Mouse (Mus musculus): ENCODE data around the gene Rdm1. TPM values are rescaled to one million over a fixed set of nuclear protein-coding genes. Genes with fewer than 3 reads are reported as not detected.

The Rdm1 gene
- total and polyA plus RNA-seq, 3 experiments = 6.5 to 6.8 TPM; not detected in 1

- Histone ChIP-seq H3K9me3 (replicated peaks; ENCODE audit: insufficient read depth, low read length) (no peaks in the 10 kb centered on the region), H3K4me3 (ENCODE audit: control insufficient read depth in 1 of 2, insufficient read depth in 1 of 2, low read depth in 2 of 2, low read length in 2 of 2) (no peak overlapping the region), H3K27me3 (ENCODE audit: control insufficient read depth in 1 of 2, insufficient read depth in 2 of 2, low read length in 2 of 2) (peaks cover 3% of the 10 kb centered on the region in 2 experiments; a peak in 3 of 4 replicates), H3K27ac (ENCODE audit: control insufficient read depth, low read depth, low read length) (no peak overlapping the region), H3K36me3 (ENCODE audit: control insufficient read depth in 1 of 2, insufficient read depth in 2 of 2, low read length in 2 of 2) (peaks cover 0 to 7% of the 10 kb centered on the region in 2 experiments; a peak in 2 of 4 replicates), H3K4me1 (ENCODE audit: control insufficient read depth in 1 of 2, insufficient read depth in 2 of 2, low read length in 2 of 2) (peaks cover 0 to 11% of the 10 kb centered on the region in 2 experiments; a peak in 2 of 4 replicates), H3K9ac (ENCODE audit: control insufficient read depth, low read depth, low read length, poor library complexity, severe bottlenecking) (no peak overlapping the region), H3K79me2 (ENCODE audit: control insufficient read depth, insufficient read depth, low read length, poor library complexity) (no peaks in the 10 kb centered on the region)
- DNase-seq (ENCODE audit: low read depth, low spot score) = no peak
- TF ChIP-seq POLR2A (IDR thresholded peaks at IDR 0.05; ENCODE audit: control insufficient read depth in 1 of 2, insufficient read depth in 1 of 2, low read depth in 1 of 2, low read length in 2 of 2, poor library complexity in 1 of 2) (no peak), SMC3 (IDR thresholded peaks at IDR 0.05; ENCODE audit: low read depth, low read length) (no peak), TAL1 (IDR thresholded peaks at IDR 0.05; ENCODE audit: low read length) (no peak)
These were observed 47.1 kb downstream of the Rdm1 start for GRCm38 (mm10) chr11:101674106-101674505.

- H3K4me1 ChIP-seq (ENCODE audit: control insufficient read depth in 1 of 2, insufficient read depth in 2 of 2, low read length in 2 of 2) = peaks cover 0 to 6% of the 10 kb centered on the region in 2 experiments; a peak in 1 of 4 replicates
- TF ChIP-seq BHLHE40 (IDR thresholded peaks at IDR 0.05; ENCODE audit: borderline replicate concordance, low read depth, low read length) = no peak
- no peak for TF ChIP-seq CHD2 (IDR thresholded peaks at IDR 0.05; ENCODE audit: low read length)
- TF ChIP-seq SMC3 (IDR thresholded peaks at IDR 0.05; ENCODE audit: low read depth, low read length) = no peak
- TF ChIP-seq MEF2A (IDR thresholded peaks at IDR 0.05; ENCODE audit: extremely low read depth, insufficient replicate concordance, low read depth, low read length, poor library complexity, severe bottlenecking) = no peak
- TF ChIP-seq ETS1 (IDR thresholded peaks at IDR 0.05; ENCODE audit: low read depth, low read length) = no peak
- TF ChIP-seq SIN3A (IDR thresholded peaks at IDR 0.05; ENCODE audit: low read length) = no peak
- no peak for TF ChIP-seq POLR2AphosphoS2 (IDR thresholded peaks at IDR 0.05; ENCODE audit: low read length)
- no peak for TF ChIP-seq CHD1 (IDR thresholded peaks at IDR 0.05; ENCODE audit: low read depth, low read length)
- TF ChIP-seq ZKSCAN1 (IDR thresholded peaks at IDR 0.05; ENCODE audit: low read depth, low read length) = no peak
- TF ChIP-seq TAL1 (IDR thresholded peaks at IDR 0.05; ENCODE audit: low read length) = no peak
- TF ChIP-seq RCOR1 (IDR thresholded peaks at IDR 0.05; ENCODE audit: low read depth, low read length) = no peak
- TF ChIP-seq NELFE (IDR thresholded peaks at IDR 0.05; ENCODE audit: low read depth, low read length) = no peak
- TF ChIP-seq RAD21 (IDR thresholded peaks at IDR 0.05; ENCODE audit: low read depth, low read length) = no peak
- no peaks in the 10 kb centered on the region for H3K79me2 ChIP-seq (ENCODE audit: control insufficient read depth, insufficient read depth, low read length, poor library complexity)
- H3K27ac ChIP-seq (ENCODE audit: control insufficient read depth, low read depth, low read length) = no peak overlapping the region
- no peak for DNase-seq (ENCODE audit: low read depth, low spot score)
- H3K9me3 ChIP-seq (replicated peaks; ENCODE audit: insufficient read depth, low read length) = no peaks in the 10 kb centered on the region
- no peak overlapping the region for H3K9ac ChIP-seq (ENCODE audit: control insufficient read depth, low read depth, low read length, poor library complexity, severe bottlenecking)
- peaks cover 3% of the 10 kb centered on the region in 2 experiments; a peak in 3 of 4 replicates for H3K27me3 ChIP-seq (ENCODE audit: control insufficient read depth in 1 of 2, insufficient read depth in 2 of 2, low read length in 2 of 2)
- no peak overlapping the region for H3K4me3 ChIP-seq (ENCODE audit: control insufficient read depth in 1 of 2, insufficient read depth in 1 of 2, low read depth in 2 of 2, low read length in 2 of 2)
- H3K36me3 ChIP-seq (ENCODE audit: control insufficient read depth in 1 of 2, insufficient read depth in 2 of 2, low read length in 2 of 2) = peaks cover 0 to 4% of the 10 kb centered on the region in 2 experiments; a peak in 2 of 4 replicates
These were observed 48.4 kb downstream of the Rdm1 start for GRCm38 (mm10) chr11:101675349-101675748.

DNA sequence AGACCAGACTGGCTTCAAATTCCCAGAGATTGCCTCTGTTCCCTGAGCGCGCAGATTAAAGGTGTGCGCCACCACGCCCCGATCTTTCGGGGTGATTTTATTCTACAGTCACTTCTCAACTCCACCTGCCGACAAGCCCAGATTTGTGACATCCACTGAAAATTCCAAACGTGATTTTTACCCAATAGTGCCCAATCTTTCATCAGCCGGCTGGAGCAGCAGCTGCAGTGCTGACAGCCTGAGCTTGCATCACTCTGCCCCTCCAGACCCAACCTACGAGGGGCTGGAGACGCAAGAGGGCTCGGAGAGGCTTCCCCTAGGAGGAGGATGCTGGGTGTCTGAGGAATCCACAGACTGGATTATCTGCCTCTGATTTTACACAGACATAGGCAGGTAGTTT, 50.7 kb downstream of the Rdm1 start:
- H3K27ac ChIP-seq (ENCODE audit: control insufficient read depth, low read depth, low read length) = no peak overlapping the region
- no peak overlapping the region for H3K9ac ChIP-seq (ENCODE audit: control insufficient read depth, low read depth, low read length, poor library complexity, severe bottlenecking)
- DNase-seq (ENCODE audit: low read depth, low spot score) = no peak
- TF ChIP-seq MAX (IDR thresholded peaks at IDR 0.05; ENCODE audit: low read length) = no peak
- peaks cover 3 to 7% of the 10 kb centered on the region in 2 experiments; a peak in 3 of 4 replicates for H3K27me3 ChIP-seq (ENCODE audit: control insufficient read depth in 1 of 2, insufficient read depth in 2 of 2, low read length in 2 of 2)
- peaks cover 0 to 3% of the 10 kb centered on the region in 2 experiments; a peak in 1 of 4 replicates for H3K4me1 ChIP-seq (ENCODE audit: control insufficient read depth in 1 of 2, insufficient read depth in 2 of 2, low read length in 2 of 2)
- no peak overlapping the region for H3K4me3 ChIP-seq (ENCODE audit: control insufficient read depth in 1 of 2, insufficient read depth in 1 of 2, low read depth in 2 of 2, low read length in 2 of 2)
- H3K36me3 ChIP-seq (ENCODE audit: control insufficient read depth in 1 of 2, insufficient read depth in 2 of 2, low read length in 2 of 2) = no peaks in the 10 kb centered on the region; a peak in 1 of 4 replicates
- no peaks in the 10 kb centered on the region for H3K9me3 ChIP-seq (replicated peaks; ENCODE audit: insufficient read depth, low read length)
- no peaks in the 10 kb centered on the region for H3K79me2 ChIP-seq (ENCODE audit: control insufficient read depth, insufficient read depth, low read length, poor library complexity)
